Mouse (Mus musculus): Measurements from ENCODE around the gene Ostm1.

Ostm1 gene

GRCm38 (mm10) chr10:42583157-42583872, at the start of gene Ostm1, which contains the start of gene Nr2e1:
TSS of gene Ostm1 (plus strand) at chr10:42583822.
TSS of gene Nr2e1 (minus strand) at chr10:42583632.
- DNase-seq (ENCODE audit: low read depth in 1 of 2, low spot score in 2 of 2): no peak

- no peak for DNase-seq (ENCODE audit: low read depth in 1 of 2, low spot score in 2 of 2)
Measured at GRCm38 (mm10) chr10:42533836-42534453, 49.7 kb upstream of the Ostm1 start.

- no peak for DNase-seq (ENCODE audit: low read depth in 1 of 2, low spot score in 2 of 2)
Measured at GRCm38 (mm10) chr10:42537571-42538316, 45.9 kb upstream of the Ostm1 start.

GRCm38 (mm10) chr10:42545707-42546503, 37.7 kb upstream of the Ostm1 start:
- no peak for DNase-seq (ENCODE audit: low read depth in 1 of 2, low spot score in 2 of 2)

GRCm38 (mm10) chr10:42546507-42546906, 37.1 kb upstream of the Ostm1 start:
- no peak for DNase-seq (ENCODE audit: low read depth in 1 of 2, low spot score in 2 of 2)

- no peak for DNase-seq (ENCODE audit: low read depth in 1 of 2, low spot score in 2 of 2)
Measured at GRCm38 (mm10) chr10:42559581-42560200, 23.9 kb upstream of the Ostm1 start.

GRCm38 (mm10) chr10:42562272-42562671, 21.4 kb upstream of the Ostm1 start:
- DNase-seq (ENCODE audit: low read depth in 1 of 2, low spot score in 2 of 2): no peak

- no peak for DNase-seq (ENCODE audit: low read depth in 1 of 2, low spot score in 2 of 2)
Measured at GRCm38 (mm10) chr10:42572567-42572966, 11.1 kb upstream of the Ostm1 start.

- no peak for DNase-seq (ENCODE audit: low read depth in 1 of 2, low spot score in 2 of 2)
Measured at GRCm38 (mm10) chr10:42572971-42573370, 10.7 kb upstream of the Ostm1 start.

- DNase-seq (ENCODE audit: low read depth in 1 of 2, low spot score in 2 of 2): no peak
Measured at GRCm38 (mm10) chr10:42574639-42575038, 9.0 kb upstream of the Ostm1 start.

- DNase-seq (ENCODE audit: low read depth in 1 of 2, low spot score in 2 of 2): no peak
Measured at GRCm38 (mm10) chr10:42577525-42578280, 5.9 kb upstream of the Ostm1 start.

GRCm38 (mm10) chr10:42578281-42578675, 5.3 kb upstream of the Ostm1 start:
- DNase-seq (ENCODE audit: low read depth in 1 of 2, low spot score in 2 of 2): no peak

- DNase-seq (ENCODE audit: low read depth in 1 of 2, low spot score in 2 of 2): no peak
Measured at GRCm38 (mm10) chr10:42578698-42579474, 4.7 kb upstream of the Ostm1 start.

GRCm38 (mm10) chr10:42579475-42580130, 4.0 kb upstream of the Ostm1 start:
- DNase-seq (ENCODE audit: low read depth in 1 of 2, low spot score in 2 of 2): no peak

- no peak for DNase-seq (ENCODE audit: low read depth in 1 of 2, low spot score in 2 of 2)
Measured at GRCm38 (mm10) chr10:42580131-42580950, 3.3 kb upstream of the Ostm1 start.

GRCm38 (mm10) chr10:42580951-42581277, 2.7 kb upstream of the Ostm1 start:
- no peak for DNase-seq (ENCODE audit: low read depth in 1 of 2, low spot score in 2 of 2)

GRCm38 (mm10) chr10:42581694-42582565, 1.7 kb upstream of the Ostm1 start:
- DNase-seq (ENCODE audit: low read depth in 1 of 2, low spot score in 2 of 2): no peak

Measured in monocyte, adult 2 months (primary cell).